Mouse (Mus musculus) cerebellum, adult 11 months (tissue): ENCODE measurements around the gene 1700030J22Rik.

ENCODE experiments used
- DNase-seq: peaks from one replicate; pipeline ENCODE4 v3.0.0; 2022

The 1700030J22Rik gene

GRCm38 (mm10) chr8:116978631-116979256 lies at the start of gene 1700030J22Rik:
1700030J22Rik (minus strand) TSS chr8:116978959.
- DNase-seq, result peak; percentile 97

- DNase-seq, result no peak
Measured at GRCm38 (mm10) chr8:117027601-117028000, 48.8 kb upstream of the 1700030J22Rik start.

GRCm38 (mm10) chr8:117022297-117022993 lies 43.7 kb upstream of the 1700030J22Rik start:
- no peak for DNase-seq

GRCm38 (mm10) chr8:117019323-117020275 lies 40.8 kb upstream of the 1700030J22Rik start:
- no peak for DNase-seq

GRCm38 (mm10) chr8:117017896-117018295 lies 39.1 kb upstream of the 1700030J22Rik start:
- no peak for DNase-seq

GRCm38 (mm10) chr8:117017006-117017405 lies 38.2 kb upstream of the 1700030J22Rik start:
- no peak for DNase-seq

- no peak for DNase-seq
Measured at GRCm38 (mm10) chr8:117015670-117016069, 36.9 kb upstream of the 1700030J22Rik start.

GRCm38 (mm10) chr8:117011366-117011765 lies 32.6 kb upstream of the 1700030J22Rik start:
- DNase-seq, result no peak

- DNase-seq, result peak; percentile 4
Measured at GRCm38 (mm10) chr8:116994016-116994716, 15.4 kb upstream of the 1700030J22Rik start.

- DNase-seq, result peak; percentile 97
Measured at GRCm38 (mm10) chr8:116993095-116993867, 14.5 kb upstream of the 1700030J22Rik start, which contains the start of gene Gcsh. Gcsh (minus strand) TSS chr8:116993537.

GRCm38 (mm10) chr8:116992176-116992971 lies 13.6 kb upstream of the 1700030J22Rik start:
- no peak for DNase-seq

GRCm38 (mm10) chr8:116991241-116991640 lies 12.5 kb upstream of the 1700030J22Rik start:
- no peak for DNase-seq

GRCm38 (mm10) chr8:116989842-116990241 lies 11.1 kb upstream of the 1700030J22Rik start:
- DNase-seq, result no peak

GRCm38 (mm10) chr8:116980117-116980516 lies 1.4 kb upstream of the 1700030J22Rik start:
- peak; percentile 30 for DNase-seq

GRCm38 (mm10) chr8:116978052-116978451 lies 707 bp downstream of the 1700030J22Rik start:
- DNase-seq, result peak; percentile 31

GRCm38 (mm10) chr8:116975606-116976005 lies 3.2 kb downstream of the 1700030J22Rik start:
- DNase-seq, result no peak

GRCm38 (mm10) chr8:116975066-116975465 lies 3.7 kb downstream of the 1700030J22Rik start:
- no peak for DNase-seq

GRCm38 (mm10) chr8:116969531-116969930 lies 9.2 kb downstream of the 1700030J22Rik start:
- DNase-seq, result no peak

GRCm38 (mm10) chr8:116954415-116954814 lies 24.3 kb downstream of the 1700030J22Rik start:
- no peak for DNase-seq

- no peak for DNase-seq
Measured at GRCm38 (mm10) chr8:116952428-116952827, 26.3 kb downstream of the 1700030J22Rik start.

GRCm38 (mm10) chr8:116951778-116952177 lies 27.0 kb downstream of the 1700030J22Rik start:
- no peak for DNase-seq
